Comparison of ENCODE assay signal across 24 mouse cellular contexts in the genomic region with DNA sequence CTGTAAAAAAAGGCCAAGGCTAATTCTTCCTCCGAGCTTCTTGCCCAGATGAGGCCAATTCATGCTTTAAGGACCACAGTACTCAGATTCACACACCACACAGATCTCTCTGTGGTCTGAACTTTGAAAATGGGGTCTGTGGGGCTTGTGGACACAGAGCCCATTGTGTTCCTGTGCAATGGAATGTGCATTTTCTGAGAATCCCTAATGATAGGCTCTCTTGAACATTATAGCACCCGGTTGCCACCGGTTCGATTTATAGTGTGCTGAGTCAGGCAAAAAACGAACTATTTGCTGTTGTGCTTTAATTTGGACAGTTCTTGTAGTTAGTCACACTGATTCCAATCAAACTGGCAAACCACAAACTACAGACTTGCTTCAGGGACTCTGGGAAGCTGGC.
DNase-seq lines count a peak whose midpoint lies in the region; ATAC-seq lines count a peak whose summit lies in the region.
"Had no signal": no experiment of that assay in that cellular context is flagged by ENCODE, and none has a peak within 500 bp of the region (broad histone marks: within the 10 kb centered on the region; RNA-seq: fewer than 3 reads in every experiment).

No protein-coding gene starts in this region.

- no peak overlapping the region for H3K4me2 ChIP-seq in neural tube, embryonic 12.5 days (replicated peaks)
- H3K4me2 ChIP-seq: heart, embryonic 12.5 days; limb, embryonic 15.5 days; midbrain, embryonic 12.5 days; stomach, embryonic 15.5 days had no signal

- no peak overlapping the region for H3K27ac ChIP-seq in neural tube, embryonic 12.5 days
- H3K27ac ChIP-seq: left cerebral cortex, adult 2 months; midbrain, embryonic 12.5 days had no signal

- H3K9ac ChIP-seq in neural tube, embryonic 12.5 days, result no peak overlapping the region
- H3K9ac ChIP-seq: heart, embryonic 12.5 days; limb, embryonic 15.5 days; liver, postnatal 0 days; midbrain, embryonic 12.5 days; stomach, embryonic 15.5 days had no signal

- 44% methylated on average over 5 of the region's 5 CpGs for WGBS in neural tube, embryonic 12.5 days

- H3K27me3 ChIP-seq in neural tube, embryonic 12.5 days (replicated peaks), result no peaks in the 10 kb centered on the region
- H3K27me3 ChIP-seq: heart, embryonic 12.5 days; limb, embryonic 15.5 days; midbrain, embryonic 12.5 days; stomach, embryonic 15.5 days had no signal

- ATAC-seq in neural tube, embryonic 12.5 days (ENCODE audit: low FRiP score, low read depth), result peak; percentile 44; the same call in 1 of the 2 replicates
- ATAC-seq: forebrain, embryonic 16.5 days; hindbrain, embryonic 16.5 days; liver, postnatal 0 days had no signal

- no peak overlapping the region for H3K4me3 ChIP-seq in neural tube, embryonic 12.5 days
- H3K4me3 ChIP-seq: erythroblast, embryonic 14.5 days; heart, embryonic 12.5 days; left cerebral cortex, adult 2 months; limb, embryonic 15.5 days; midbrain, embryonic 12.5 days; stomach, embryonic 15.5 days had no signal

- H3K36me3 ChIP-seq in neural tube, embryonic 12.5 days, result no peaks in the 10 kb centered on the region
- H3K36me3 ChIP-seq: heart, embryonic 12.5 days; limb, embryonic 15.5 days; midbrain, embryonic 12.5 days; stomach, embryonic 15.5 days had no signal

- H3K9me3 ChIP-seq in neural tube, embryonic 12.5 days, result no peaks in the 10 kb centered on the region
- H3K9me3 ChIP-seq: heart, embryonic 12.5 days; limb, embryonic 15.5 days; midbrain, embryonic 12.5 days; stomach, embryonic 15.5 days had no signal

- H3K4me1 ChIP-seq in neural tube, embryonic 12.5 days, result peaks cover 8% of the 10 kb centered on the region; the same call in 1 of the 2 replicates
- H3K4me1 ChIP-seq: stomach, embryonic 15.5 days had no signal

- no peak for DNase-seq in neural tube, embryonic 10.5 days (ENCODE audit: extremely low spot score, low spot score)
- peak; percentile 22 for DNase-seq in embryo, embryonic 11.5 days (ENCODE audit: low read depth, low spot score)
- DNase-seq in hindlimb bud, embryonic 11.5 days (ENCODE audit: extremely low spot score, low read depth, low spot score), result peak; percentile 22
- DNase-seq in layer of hippocampus, postnatal 25 days (ENCODE audit: extremely low spot score in 1 of 2, low spot score in 1 of 2), result no peak
- DNase-seq in kidney, adult 8-10 months, result no peak
- DNase-seq in MN1 (ENCODE audit: low spot score), result no peak
- DNase-seq: adrenal gland, adult 2 months; cerebellum, adult 11 months; cerebellum, postnatal 25 days; gastrocnemius, postnatal 36 days; kidney, adult 18-20 months; kidney, postnatal 14 days; liver, postnatal 0 days; lung, postnatal 36 days; spleen, adult 18-20 months had no signal

Comparison
In these comparisons a context has a peak if more than half of its experiments do, and no peak if none do; other contexts are left out.
1. DNase-seq: peak in embryo, embryonic 11.5 days (single experiment) and hindlimb bud, embryonic 11.5 days (single experiment); none in neural tube, embryonic 10.5 days (single experiment), layer of hippocampus, postnatal 25 days (0 of 2), kidney, adult 8-10 months (0 of 2) and MN1 (single experiment).